Mouse (Mus musculus): ENCODE results near the gene Wsb1.

GRCm38 (mm10) chr11:79291651-79292050 lies 37.2 kb upstream of the Wsb1 start:
- TF ChIP-seq SIN3A (IDR thresholded peaks at IDR 0.05; ENCODE audit: low read length) (no peak), JUND (conservative IDR thresholded peaks at IDR 0.05; ENCODE audit: low read depth, low read length) (no peak), TBP (conservative IDR thresholded peaks at IDR 0.05; ENCODE audit: low read depth, low read length) (no peak)
